Mouse (Mus musculus): ENCODE results near the gene Eva1b.

The Eva1b gene

DNA sequence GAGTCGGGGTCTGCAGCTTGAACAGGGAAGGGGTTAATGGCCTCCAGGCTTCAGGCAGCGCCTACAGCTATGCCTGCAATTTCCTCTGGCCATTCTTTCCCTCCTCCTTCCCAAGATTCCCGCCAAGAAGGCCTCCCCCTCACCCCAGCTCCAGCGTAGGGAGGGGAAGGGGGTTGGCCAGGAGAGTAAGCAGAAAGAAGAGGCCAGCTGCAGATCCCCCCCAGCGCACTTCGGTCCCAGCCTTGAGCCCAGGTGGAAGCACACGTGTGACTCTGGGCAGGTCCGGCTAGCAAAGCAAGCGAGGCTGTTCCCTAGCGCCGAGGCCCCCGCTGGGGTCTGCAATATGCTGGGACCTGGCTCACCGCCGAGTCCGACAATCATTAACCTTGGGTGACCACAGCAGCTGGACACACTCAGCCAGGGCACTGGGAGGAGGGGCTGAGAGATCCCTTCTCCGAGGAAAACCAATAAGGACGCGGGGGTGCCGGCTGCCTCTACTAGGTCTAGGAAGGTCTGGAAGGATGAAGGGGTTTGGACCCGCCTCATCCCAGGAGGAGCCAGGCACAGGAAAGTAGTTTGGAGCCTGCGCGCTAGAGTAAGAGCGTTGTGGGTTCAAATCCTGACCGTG lies at the start of gene Eva1b:
TSS of gene Eva1b (plus strand) at position 212 of the 628 bp plus-strand sequence.
- in situ Hi-C loops (cut with MboI, MseI), result no loop called here

DNA sequence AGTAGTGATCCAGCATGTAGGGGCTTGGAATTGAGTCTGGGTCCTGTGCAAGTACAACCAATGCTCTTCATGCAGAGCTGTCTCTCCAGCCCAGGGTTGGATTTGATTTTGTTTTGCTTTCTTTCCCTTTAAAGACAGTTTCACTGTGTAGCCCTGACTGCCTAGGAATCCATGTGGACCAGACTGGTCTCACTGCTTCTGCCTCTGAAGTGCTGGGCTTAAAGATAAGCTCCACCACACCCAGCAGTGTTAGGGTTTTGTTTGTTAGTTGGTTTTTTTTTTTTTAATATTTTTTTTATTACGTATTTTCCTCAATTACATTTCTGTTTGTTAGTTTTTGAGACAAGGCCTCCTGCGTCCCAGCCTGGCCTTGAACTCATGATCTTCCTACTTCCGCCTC lies 48.2 kb upstream of the Eva1b start:
- in situ Hi-C loops (cut with MboI, MseI), result loop anchor here (25.0 kb wide), 1 partner anchor 1387 kb away; the partner anchor contains the start of genes Fhl3 and Sf3a3

DNA sequence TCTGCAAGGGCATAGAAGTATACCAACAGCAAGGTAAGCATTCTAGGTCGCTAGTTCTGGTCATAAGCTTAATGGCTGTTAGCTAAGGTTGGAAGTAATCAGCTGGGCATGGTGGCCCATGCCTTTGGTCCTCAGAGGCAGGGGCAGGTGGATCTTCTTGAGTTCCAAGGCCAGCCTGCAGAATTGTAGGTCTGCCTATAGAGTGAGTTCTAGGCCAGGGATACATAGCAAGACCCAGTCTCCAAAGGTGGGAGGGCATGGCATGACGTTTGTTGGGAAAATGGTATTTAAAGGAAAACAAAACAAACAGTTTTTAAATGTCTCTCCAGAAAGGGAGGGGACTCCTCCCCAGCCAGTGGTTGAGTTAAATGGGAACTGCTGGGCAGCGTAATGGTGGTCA lies 46.8 kb upstream of the Eva1b start:
- in situ Hi-C loops (cut with MboI, MseI), result no loop called here

DNA sequence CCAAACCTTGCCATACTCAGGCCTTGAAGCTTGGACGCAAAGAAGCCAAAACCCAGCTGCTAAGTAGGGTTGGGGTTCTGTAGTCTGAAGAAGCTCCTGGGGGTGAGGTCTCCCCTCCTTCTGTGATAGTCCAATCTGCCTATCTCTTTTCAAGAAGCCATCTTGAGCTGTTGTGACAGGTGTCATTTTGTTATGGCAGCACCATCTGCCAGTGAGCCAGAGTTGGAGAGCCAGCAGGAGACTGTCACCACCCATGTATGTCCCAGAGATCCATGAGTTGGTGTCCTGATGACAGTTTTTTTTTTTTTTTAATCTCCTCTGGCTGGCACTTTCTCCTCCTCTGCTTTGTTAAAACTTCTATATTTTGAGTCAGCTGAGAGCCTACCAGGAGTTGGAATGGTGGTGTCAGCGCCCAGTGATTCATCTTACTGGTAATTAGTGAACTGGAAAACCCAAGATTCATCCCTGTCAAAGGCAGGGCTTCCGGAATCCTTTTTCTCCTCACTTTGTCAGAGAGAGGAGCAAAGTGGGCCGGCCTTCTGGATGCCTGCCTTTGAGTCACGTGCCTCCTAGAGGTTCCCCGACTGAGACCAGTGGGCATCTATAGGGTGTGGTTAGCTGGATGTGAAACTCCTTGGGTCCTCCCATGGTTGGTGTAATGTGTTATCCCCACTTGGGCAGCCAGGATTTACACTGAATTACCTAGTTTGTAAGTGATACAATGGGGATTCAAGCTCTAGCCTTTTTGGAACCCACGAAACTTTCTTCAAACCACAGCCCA lies 45.3 kb upstream of the Eva1b start:
- in situ Hi-C loops (cut with MboI, MseI), result no loop called here

DNA sequence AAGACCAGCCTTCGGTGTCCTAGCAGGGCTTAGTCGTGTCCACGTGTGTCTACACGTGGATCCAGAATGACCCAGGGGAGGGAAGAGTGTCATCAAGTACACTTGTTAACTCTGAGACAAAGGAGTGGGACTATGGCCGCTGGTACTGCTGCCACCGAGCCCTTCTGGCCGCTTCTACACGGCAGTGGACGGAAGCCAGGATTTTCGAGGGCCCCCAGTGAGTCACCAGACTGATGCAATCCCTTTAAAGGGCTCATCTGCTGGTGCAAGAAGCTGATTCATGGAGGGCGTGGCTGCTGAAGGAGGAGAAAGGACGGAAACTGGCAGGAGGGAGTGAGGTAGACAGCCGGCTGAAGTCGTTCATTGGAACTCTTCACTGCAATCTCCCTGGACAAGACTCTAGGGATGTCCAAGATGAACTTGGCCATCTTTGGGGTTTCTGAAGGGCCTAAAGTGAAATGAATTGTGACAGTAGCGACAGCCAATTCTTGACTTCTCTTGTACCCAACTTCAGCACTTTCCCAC lies 44.4 kb upstream of the Eva1b start:
- in situ Hi-C loops (cut with MboI, MseI), result no loop called here

DNA sequence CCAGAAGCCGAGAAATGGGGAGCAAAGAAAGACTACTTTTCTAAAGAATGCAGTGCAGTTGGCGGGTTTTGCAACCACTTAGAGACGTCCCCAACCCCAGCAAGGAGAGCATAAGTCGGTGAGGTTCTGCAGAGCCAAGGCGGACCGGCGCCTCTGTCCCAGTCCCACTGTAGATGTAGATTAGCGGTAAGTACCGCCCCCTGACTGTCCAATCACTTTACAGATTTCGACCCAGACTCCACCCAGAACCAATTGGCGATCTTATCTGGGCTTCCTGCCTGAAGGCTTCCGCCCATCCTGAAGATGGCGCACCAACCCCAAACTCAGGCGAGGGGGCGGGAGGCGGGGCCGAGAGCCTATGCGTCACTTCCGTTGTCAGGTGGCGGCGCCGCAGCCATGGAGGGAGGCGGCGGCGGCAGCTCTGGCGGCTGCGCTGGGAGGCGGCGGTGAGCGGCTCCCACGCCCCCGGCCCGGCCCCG lies 43.9 kb upstream of the Eva1b start, which contains the start of gene Stk40:
TSS of gene Stk40 (plus strand) at position 368 of the 479 bp plus-strand sequence.
- in situ Hi-C loops (cut with MboI, MseI), result no loop called here

DNA sequence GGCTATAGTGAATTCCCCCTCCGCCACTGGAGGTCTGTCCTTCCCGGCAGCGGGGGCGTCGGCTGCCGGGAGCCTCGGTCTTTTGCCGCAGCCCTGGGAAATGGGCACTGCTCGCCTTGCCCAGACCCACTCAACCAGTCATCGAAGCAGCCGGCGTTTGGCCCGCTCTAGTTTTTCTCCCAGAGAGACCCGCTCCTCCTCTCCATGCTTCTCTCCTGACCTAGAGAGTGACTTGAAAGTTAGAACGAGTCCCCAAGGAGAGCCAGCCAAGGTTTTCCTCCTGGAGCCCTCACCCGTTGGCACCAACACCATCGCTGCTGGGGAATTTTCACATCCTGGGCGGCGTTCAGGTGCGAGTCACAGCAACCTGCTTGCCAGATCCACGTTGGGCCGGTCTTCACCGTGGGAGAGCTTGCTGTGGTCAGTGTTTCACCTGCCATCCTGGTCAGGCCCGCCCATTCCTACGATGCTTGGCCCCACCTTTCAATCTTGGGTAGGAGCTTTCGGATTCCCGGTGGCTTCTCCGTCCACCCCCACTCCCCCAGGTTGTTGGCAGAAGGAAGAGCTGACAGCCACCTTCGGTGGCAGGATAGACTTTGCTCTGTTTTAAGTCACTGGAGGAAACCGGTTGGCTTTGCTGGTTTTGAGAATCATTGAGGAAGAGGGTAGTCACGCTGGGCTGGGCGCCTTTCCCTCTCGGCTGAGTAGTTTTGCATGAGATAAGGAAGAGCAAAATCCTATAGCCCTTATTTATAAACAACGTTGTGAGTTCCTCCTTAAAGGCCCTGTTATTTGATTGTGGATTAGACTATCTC lies 43.1 kb upstream of the Eva1b start:
- in situ Hi-C loops (cut with MboI, MseI), result no loop called here

DNA sequence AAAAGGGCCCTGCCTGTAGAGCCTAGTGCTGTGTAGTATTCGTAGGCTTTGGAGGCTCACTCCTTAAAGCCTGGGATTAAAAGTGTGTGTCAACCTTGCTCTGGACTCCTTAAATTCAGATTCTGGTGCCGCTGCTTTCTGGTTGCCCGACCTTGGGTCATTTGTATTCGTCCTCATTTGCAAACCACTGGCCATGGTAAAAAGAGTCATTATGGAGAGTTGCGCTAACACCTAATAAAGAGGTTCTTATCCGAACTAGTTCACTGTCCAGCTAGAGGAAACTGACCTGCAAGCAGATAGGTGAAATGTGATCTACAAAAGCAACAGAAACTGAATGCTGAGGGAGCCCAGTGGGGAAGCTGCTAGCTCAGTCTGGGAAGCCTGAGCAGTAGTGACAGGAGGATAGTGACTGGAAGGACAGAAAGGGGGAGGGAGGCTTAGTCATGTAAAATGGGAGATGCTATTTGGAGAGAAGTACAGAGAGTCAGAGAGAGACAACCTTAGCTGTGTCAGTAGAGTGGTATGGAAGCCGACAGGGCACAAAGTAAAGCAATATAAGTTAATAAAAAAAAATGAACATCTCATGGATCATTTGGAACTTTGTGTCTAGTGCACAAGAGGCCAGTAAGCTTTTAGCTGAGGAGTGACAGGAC lies 42.3 kb upstream of the Eva1b start:
- in situ Hi-C loops (cut with MboI, MseI), result no loop called here

DNA sequence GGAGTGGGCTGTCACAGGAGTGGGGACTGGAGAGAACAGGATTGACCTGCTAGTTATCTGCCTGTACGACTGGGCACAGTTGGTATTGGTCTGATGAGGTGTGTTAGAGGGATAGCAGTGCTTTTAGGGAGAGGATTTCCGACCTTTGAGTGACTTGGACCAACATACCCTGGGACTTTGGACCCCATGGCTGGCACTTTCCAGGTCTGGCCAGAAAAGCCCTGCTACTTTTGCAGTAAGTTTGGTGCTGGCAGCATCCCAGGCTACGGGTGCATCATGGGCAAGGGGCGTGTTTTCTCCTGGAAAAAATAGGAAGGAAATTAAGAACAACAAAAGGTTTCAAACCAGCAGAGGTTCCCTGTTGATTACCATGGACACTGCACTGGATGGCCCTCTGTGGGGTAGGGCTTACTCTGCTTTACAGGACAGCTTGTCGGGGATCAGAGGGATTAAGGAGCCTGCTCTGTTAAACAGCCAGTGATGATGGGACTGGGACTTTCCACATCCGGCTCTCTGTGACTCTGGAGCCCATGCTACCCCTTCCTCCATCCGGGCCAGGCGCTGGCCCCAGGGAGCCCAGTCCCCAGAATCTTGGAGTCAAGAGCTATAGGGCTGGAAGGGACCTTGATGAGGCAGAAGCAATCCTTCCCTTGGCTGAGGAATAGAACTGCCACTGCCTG lies 39.3 kb upstream of the Eva1b start:
- in situ Hi-C loops (cut with MboI, MseI), result no loop called here

DNA sequence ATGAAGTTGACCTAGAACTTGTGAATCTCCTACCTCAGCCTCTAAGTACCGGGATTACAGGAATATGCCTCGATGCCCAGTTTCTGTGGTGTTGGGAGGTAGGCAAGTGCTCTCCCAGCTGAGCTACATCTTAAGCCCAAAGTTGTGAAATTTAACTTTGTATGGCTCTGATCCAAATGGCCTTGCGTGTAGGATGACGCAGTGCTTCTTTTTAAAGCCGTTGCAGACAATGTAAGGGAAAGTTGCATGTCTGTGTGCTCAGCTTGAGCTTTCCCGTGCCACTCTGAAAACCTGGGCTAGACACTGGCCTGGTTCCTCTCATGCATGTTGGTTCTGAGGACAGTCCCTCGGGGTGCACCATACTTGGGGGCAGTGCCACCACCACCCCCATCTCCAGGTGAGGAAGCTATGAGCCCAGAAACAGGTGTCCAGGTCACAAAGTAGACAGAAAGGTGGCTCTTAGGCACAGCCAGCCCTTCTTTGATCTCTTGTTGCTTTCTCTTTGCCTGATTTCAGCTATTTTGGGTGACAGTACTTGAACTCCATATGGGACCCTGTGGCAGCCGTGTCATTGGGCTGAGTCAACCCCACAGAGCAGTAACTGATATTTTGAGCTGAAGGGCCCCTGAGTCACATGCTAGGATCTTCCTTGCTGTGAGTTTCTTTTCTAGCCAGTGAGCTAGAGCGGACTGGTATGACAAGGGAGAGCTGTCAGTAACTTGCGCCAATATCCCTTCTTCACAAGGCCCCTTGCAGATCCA lies 37.8 kb upstream of the Eva1b start:
- in situ Hi-C loops (cut with MboI, MseI), result loop anchor here (10.0 kb wide), 1 partner anchor 775 kb away; no protein-coding TSS in a partner anchor

DNA sequence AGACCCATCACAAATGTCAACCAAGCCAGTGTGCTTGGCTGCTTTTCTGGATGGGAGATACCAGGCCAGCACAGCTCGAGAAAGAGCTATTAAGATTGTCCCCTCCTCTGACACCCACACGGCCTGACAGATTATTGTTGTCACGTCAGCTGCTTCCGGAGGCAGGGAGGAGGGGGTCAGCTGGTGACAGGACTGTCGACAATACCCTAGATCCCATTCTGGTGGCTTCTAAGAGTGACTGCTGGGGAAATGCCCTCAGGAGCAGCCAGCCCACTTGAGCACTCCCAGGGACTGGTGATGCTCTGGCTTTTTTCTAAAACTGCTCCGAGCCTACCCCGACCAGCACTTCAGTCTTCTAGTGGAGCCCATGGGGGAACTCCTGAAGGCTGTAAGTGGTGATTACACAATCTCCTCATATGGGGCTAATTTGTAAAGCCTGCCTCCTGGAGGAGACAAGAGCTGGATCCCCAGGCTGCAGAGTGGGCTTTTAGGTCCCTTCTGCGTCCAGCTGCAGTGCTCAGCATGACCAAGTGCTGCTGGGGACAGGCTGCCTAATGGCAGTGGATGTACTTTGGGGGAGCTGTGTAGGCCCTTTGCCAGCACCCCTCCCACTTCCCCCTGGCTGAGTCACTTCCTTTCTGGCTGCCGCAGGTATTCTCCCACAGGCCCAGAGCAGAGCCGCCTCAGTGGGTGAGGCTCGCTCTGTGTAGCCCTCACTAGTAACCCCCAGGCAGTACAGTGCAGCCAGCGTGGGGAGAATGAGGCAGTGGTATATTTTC lies 37.0 kb upstream of the Eva1b start:
- in situ Hi-C loops (cut with MboI, MseI), result loop anchor here (10.0 kb wide), 1 partner anchor 774 kb away; no protein-coding TSS in a partner anchor

DNA sequence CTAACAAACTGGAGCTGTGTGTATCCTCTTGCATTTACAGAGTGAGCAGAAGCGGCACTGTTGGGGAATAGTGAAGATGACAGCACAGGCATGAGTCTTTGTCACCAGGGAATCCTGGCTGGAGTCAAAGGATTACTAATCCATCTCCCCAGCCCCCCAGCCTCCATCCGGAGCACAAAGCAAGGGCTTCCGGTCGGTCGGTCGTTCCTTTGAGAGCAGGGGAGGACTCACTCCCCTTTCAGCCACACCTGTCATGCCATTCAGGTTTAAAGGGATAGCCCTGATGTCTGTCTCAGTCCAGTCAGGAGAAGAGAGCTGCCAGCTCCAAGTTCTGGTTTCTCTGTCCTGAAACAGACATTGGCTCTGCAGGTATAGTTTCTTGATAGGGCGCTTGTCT lies 36.4 kb upstream of the Eva1b start:
- in situ Hi-C loops (cut with MboI, MseI), result loop anchor here (10.0 kb wide), 1 partner anchor 774 kb away; no protein-coding TSS in a partner anchor

DNA sequence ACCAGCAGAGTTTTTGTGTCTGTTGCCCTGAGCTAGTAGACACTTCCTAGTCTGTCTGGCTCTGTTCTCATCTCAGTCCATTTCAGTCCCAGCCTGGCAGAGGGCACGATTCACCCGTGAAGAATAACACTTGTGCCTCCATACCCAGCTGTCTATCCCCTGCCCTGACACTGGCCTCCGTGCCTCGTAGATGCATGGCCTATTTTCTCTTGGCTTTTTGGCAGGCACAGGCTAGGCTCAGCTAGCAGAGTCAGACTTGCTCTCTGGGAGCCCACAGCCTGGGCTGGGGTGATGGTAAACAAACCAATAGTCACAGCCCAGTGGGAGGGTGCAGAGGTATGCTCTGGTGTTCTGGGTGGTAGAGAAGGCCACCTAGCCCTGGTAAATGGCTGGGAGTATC lies 34.3 kb upstream of the Eva1b start:
- in situ Hi-C loops (cut with MboI, MseI), result loop anchor here (10.0 kb wide), 1 partner anchor 772 kb away; no protein-coding TSS in a partner anchor

DNA sequence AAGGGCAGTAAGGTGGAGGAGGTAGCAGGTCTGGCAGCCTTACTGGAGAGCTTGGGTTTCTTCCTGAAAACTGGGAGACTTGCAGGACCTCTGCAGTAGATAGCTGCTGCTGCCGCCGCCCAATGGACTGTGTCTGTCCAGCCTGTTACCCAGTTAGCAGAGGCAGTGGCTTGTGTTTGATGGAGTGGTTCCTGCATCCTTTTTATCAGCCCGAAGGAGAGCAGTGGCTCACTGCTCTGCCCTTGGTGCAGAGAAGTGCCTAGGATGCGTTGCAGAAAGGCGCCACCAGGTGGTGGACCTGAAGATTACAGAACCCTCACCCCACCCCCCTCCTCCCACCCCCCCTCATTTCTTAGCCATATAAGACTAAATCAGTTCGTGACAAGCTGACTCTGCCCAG lies 33.6 kb upstream of the Eva1b start:
- in situ Hi-C loops (cut with MboI, MseI), result loop anchor here (10.0 kb wide), 1 partner anchor 771 kb away; no protein-coding TSS in a partner anchor

DNA sequence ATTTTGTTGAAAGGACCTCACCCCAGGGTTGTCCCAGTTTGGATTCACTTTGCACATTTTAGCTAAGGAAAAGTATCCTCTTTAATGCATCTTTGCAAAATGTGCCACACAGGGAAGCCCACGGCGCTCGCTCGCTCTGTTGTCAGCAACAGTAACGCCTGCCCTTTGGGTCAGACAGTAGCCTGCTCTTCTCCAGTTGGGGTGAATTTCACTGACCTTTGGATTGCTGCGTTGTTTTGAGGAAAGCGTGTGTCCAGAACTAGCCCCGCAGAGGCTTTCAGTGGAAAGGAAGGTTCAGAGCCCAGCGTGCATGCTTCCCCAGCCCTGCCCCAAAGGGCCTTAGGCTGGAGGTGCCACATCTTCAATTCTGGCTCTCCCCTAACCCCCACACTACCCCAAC lies 32.1 kb upstream of the Eva1b start:
- in situ Hi-C loops (cut with MboI, MseI), result loop anchor here (10.0 kb wide), 1 partner anchor 769 kb away; no protein-coding TSS in a partner anchor

DNA sequence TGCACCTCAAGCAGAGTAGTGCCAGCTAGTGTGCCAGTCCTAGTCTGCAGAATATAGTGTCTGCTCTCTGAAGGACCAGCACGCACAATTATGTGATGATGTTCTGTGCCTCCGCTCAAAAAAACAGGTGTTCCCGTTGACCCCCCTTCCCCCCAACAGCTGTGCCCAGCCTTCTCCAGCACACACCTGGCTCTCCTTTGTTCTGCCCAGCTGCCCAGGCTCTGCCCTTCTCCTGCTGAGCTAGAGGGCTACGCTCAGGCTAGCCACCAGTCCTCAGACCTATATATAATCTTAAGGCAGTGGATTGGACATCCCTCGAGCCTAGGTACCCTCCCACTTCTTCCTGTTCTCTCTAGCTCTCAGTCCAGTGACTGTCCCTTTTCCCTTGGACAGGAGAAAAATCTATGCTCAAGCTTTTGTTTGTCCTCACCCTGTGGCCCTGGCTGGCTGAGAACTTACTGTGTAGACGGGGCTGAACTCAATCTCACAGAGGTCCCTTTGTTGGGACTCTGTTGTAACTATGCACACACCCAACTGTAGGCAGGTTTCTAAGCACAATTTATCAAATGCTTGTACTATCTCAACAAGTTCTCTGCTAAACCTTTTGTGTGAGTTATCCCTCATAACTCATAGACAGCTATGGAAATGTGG lies 31.5 kb upstream of the Eva1b start:
- in situ Hi-C loops (cut with MboI, MseI), result loop anchor here (10.0 kb wide), 1 partner anchor 769 kb away; no protein-coding TSS in a partner anchor

DNA sequence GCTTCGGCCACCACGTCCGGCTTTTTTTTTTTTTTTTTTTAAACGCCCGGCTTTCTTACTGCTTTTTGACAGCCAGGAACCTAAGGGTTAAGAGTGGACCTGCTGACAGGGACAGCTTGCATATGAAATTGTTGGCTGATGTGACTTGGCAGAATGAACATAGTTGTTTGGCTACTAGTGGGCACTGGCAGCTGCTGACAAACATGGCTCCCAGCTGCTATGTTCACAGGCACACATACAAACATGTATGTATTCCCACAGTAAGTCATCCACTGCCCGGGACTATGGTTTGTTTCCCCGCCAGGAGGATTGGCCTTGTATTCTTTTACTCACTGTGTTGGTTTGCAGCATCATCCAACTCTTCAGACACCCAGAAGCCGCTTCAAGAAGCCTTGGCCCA lies 30.4 kb upstream of the Eva1b start:
- in situ Hi-C loops (cut with MboI, MseI), result loop anchor here (10.0 kb wide), 1 partner anchor 768 kb away; no protein-coding TSS in a partner anchor

DNA sequence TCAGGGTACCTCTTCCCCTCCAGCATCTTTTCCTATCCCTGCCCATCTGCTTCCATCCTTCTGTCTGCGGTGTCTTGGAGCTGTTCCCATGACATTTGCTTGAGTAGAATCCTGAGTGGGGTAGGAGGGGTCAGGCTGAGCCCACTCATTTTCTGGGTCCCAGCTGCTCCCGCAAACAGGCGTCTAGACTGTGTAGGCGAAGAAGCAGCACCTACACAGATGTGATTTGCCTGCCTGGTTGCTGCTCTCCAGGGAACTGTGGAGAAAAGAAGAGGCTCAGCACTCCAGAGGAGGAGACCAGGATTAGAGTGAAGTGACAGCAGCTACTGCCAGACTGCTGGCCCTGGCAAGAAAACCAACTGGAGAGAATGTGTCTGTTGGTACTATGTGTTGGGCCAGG lies 28.9 kb upstream of the Eva1b start:
- in situ Hi-C loops (cut with MboI, MseI), result loop anchor here (10.0 kb wide), 1 partner anchor 766 kb away; no protein-coding TSS in a partner anchor

All from regulatory T cell (primary cell).